Comparison of ENCODE assay signal across 7 mouse cellular contexts in genomic region chr2:162931123-162931673, GRCm38 (mm10). TPM values are rescaled to one million over a fixed set of nuclear protein-coding genes. Genes with fewer than 3 reads are reported as not detected.
DNase-seq lines count a peak whose midpoint lies in the region; ATAC-seq and TF ChIP-seq lines count a peak whose summit lies in the region.

Gene Srsf6 (plus strand): TSS chr2:162931528.

- WGBS in embryonic facial prominence, embryonic 10.5 days: under 1% methylated on average over 68 of the region's 68 CpGs
- WGBS in intestine, postnatal 0 days: under 1% methylated on average over 63 of the region's 68 CpGs
- WGBS in midbrain, embryonic 12.5 days: under 1% methylated on average over 67 of the region's 68 CpGs
- WGBS in small intestine, adult 2 months: under 1% methylated on average over 68 of the region's 68 CpGs

- no peak for TF ChIP-seq CTCF in intestine, postnatal 0 days (IDR thresholded peaks at IDR 0.05; ENCODE audit: low read depth)
- no peak for TF ChIP-seq CTCF in small intestine, adult 2 months (IDR thresholded peaks at IDR 0.05; ENCODE audit: extremely low read depth, insufficient read length, insufficient replicate concordance, low read depth, low read length)

- peak; percentile 97 for TF ChIP-seq POLR2A in small intestine, adult 2 months (IDR thresholded peaks at IDR 0.05; ENCODE audit: low read depth, low read length)

- peaks cover 39% of the 10 kb centered on the region for H3K36me3 ChIP-seq in embryonic facial prominence, embryonic 10.5 days (replicated peaks)
- peaks cover 29% of the 10 kb centered on the region for H3K36me3 ChIP-seq in intestine, postnatal 0 days (ENCODE audit: control insufficient read depth, insufficient read depth)
- peaks cover 34% of the 10 kb centered on the region for H3K36me3 ChIP-seq in midbrain, embryonic 12.5 days
- peaks cover 21% of the 10 kb centered on the region for H3K36me3 ChIP-seq in small intestine, adult 2 months (ENCODE audit: control insufficient read depth, insufficient read depth, low read length)

- ATAC-seq in intestine, postnatal 0 days: peak; percentile 96
- peak; percentile 91 for ATAC-seq in midbrain, embryonic 12.5 days (ENCODE audit: low FRiP score, low read depth)

- peak within 1 kb of the TSS; percentile 100 for H3K4me3 ChIP-seq in embryonic facial prominence, embryonic 10.5 days
- peak within 1 kb of the TSS; percentile 98 for H3K4me3 ChIP-seq in intestine, postnatal 0 days (ENCODE audit: low read depth, low read length)
- H3K4me3 ChIP-seq in midbrain, embryonic 12.5 days: peak within 1 kb of the TSS; percentile 99
- H3K4me3 ChIP-seq in small intestine, adult 2 months (ENCODE audit: low read depth, low read length): peak within 1 kb of the TSS; percentile 90

- peak within 1 kb of the TSS; percentile 100 for H3K27ac ChIP-seq in embryonic facial prominence, embryonic 10.5 days (replicated peaks)
- H3K27ac ChIP-seq in intestine, postnatal 0 days (ENCODE audit: low read depth, low read length): peak within 1 kb of the TSS; percentile 99
- peak within 1 kb of the TSS; percentile 98 for H3K27ac ChIP-seq in midbrain, embryonic 12.5 days (replicated peaks)
- H3K27ac ChIP-seq in small intestine, adult 2 months (ENCODE audit: insufficient read depth, low read depth, low read length): peak within 1 kb of the TSS; percentile 81

- 0 out of 2 replicates have a peak, but pooled peaks cover 4% of the 10 kb centered on the region for H3K27me3 ChIP-seq in embryonic facial prominence, embryonic 10.5 days (replicated peaks; ENCODE audit: low read depth, poor library complexity, severe bottlenecking)
- H3K27me3 ChIP-seq in intestine, postnatal 0 days (replicated peaks; ENCODE audit: control insufficient read depth, insufficient read depth, low read length): no peaks in the 10 kb centered on the region
- peaks cover 8% of the 10 kb centered on the region for H3K27me3 ChIP-seq in midbrain, embryonic 12.5 days
- H3K27me3 ChIP-seq in small intestine, adult 2 months (ENCODE audit: control insufficient read depth, insufficient read depth, low read length): no peaks in the 10 kb centered on the region

- peak within 1 kb of the TSS; percentile 100 for H3K9ac ChIP-seq in intestine, postnatal 0 days (ENCODE audit: low read depth, low read length)
- peak within 1 kb of the TSS; percentile 100 for H3K9ac ChIP-seq in midbrain, embryonic 12.5 days (replicated peaks)

- H3K4me2 ChIP-seq in intestine, postnatal 0 days (replicated peaks; ENCODE audit: low read depth): peak within 1 kb of the TSS; percentile 92
- peak within 1 kb of the TSS; percentile 82 for H3K4me2 ChIP-seq in midbrain, embryonic 12.5 days (replicated peaks)

- intact Hi-C loops in left cerebral cortex, postnatal 4 days (cut with DNase I): loop anchor here (10.0 kb wide), 1 partner anchor 474 kb away; no protein-coding TSS in a partner anchor

- DNase-seq in adrenal gland, postnatal 10 days: peak; percentile 92
- peak; percentile 90 for DNase-seq in embryonic facial prominence, embryonic 10.5 days (ENCODE audit: low spot score)
- DNase-seq in gonadal fat pad, adult 2 months (ENCODE audit: low read depth): peak; percentile 59
- peak; percentile 94 for DNase-seq in left cerebral cortex, postnatal 4 days

- H3K4me1 ChIP-seq in embryonic facial prominence, embryonic 10.5 days: peaks cover 20% of the 10 kb centered on the region
- peaks cover 4% of the 10 kb centered on the region; the same call in 1 of the 2 replicates for H3K4me1 ChIP-seq in intestine, postnatal 0 days (replicated peaks; ENCODE audit: control insufficient read depth, insufficient read depth, low read length)
- H3K4me1 ChIP-seq in midbrain, embryonic 12.5 days: peaks cover 18% of the 10 kb centered on the region
- H3K4me1 ChIP-seq in small intestine, adult 2 months (ENCODE audit: control insufficient read depth, insufficient read depth, insufficient read length, low read length): peaks cover 6% of the 10 kb centered on the region; the same call in 1 of the 2 replicates

- no peaks in the 10 kb centered on the region for H3K9me3 ChIP-seq in embryonic facial prominence, embryonic 10.5 days
- no peaks in the 10 kb centered on the region for H3K9me3 ChIP-seq in intestine, postnatal 0 days (ENCODE audit: control insufficient read depth)
- H3K9me3 ChIP-seq in midbrain, embryonic 12.5 days: no peaks in the 10 kb centered on the region

RNA-seq across cellular contexts. Expression of gene Srsf6, which starts in this region (rescaled TPM):
- 100 to 1,000 TPM; 149 to 168 TPM for total RNA-seq in adrenal gland, postnatal 10 days (2021)
- polyA plus RNA-seq in embryonic facial prominence, embryonic 10.5 days (2016; fragmentation: Nextera tagmentation; extraction: Ambion mirVana): 279 and 285 TPM in 2 replicates
- polyA plus RNA-seq in gonadal fat pad, adult 2 months (2012; rRNA removed): 78.1 and 85.3 TPM in 2 replicates
- 57.7 and 65.8 TPM in 2 replicates for polyA plus RNA-seq in intestine, postnatal 0 days (2015; fragmentation: Nextera tagmentation; extraction: Ambion mirVana)
- total RNA-seq in left cerebral cortex, postnatal 4 days (2021): 100 to 1,000 TPM; 154 to 158 TPM
- 245 and 267 TPM in 2 replicates for polyA plus RNA-seq in midbrain, embryonic 12.5 days (2016; fragmentation: Nextera tagmentation; extraction: Ambion mirVana)
- polyA plus RNA-seq in small intestine, adult 2 months (2012; rRNA removed): 30.5 and 46.1 TPM in 2 replicates

Comparison
In these comparisons a context has a peak if more than half of its experiments do, and no peak if none do; other contexts are left out.
1. Peak in every context shown above with its lines: DNase-seq, ATAC-seq, H3K4me3 ChIP-seq and H3K27ac ChIP-seq.